Mouse (Mus musculus) lung, embryonic 15.5 days (tissue): ENCODE measurements around the gene Nop53. TPM values are rescaled to one million over a fixed set of nuclear protein-coding genes. Genes with fewer than 3 reads are reported as not detected.

Experiments
- ATAC-seq: fragments of 200-750 bp; cut with Nextera tagmentation; 2 replicates; pipeline ENCODE4 v1.8.0; 2017; ENCODE audit warnings: moderate number of reproducible peaks, borderline replicate concordance; ENCODE audit not compliant: low FRiP score, low TSS enrichment; ENCODE audit errors: extremely low read depth
- H3K27ac ChIP-seq: fragments of 300-500 bp; sonication (generic); 2 replicates; pipeline ENCODE4 v1.5.1; 2015; ENCODE audit warnings: moderate library complexity, mild to moderate bottlenecking, inconsistent platforms
- H3K27me3 ChIP-seq: fragments of 300-500 bp; sonication (generic); 2 replicates; pipeline ENCODE4 v1.6.1; 2015; ENCODE audit warnings: inconsistent platforms
- H3K36me3 ChIP-seq: fragments of 300-500 bp; sonication (generic); 2 replicates; pipeline ENCODE4 v1.6.1; 2015; ENCODE audit warnings: inconsistent platforms
- H3K4me1 ChIP-seq: fragments of 300-500 bp; sonication (generic); 2 replicates; pipeline ENCODE4 v1.6.1; 2015; ENCODE audit warnings: inconsistent platforms
- H3K4me2 ChIP-seq: fragments of 300-500 bp; sonication (generic); 2 replicates; pipeline ENCODE4 v1.6.1; 2015; ENCODE audit warnings: inconsistent platforms, mild to moderate bottlenecking, moderate library complexity
- H3K4me3 ChIP-seq: fragments of 300-500 bp; sonication (generic); 2 replicates; pipeline ENCODE4 v1.5.1; 2015; ENCODE audit warnings: mild to moderate bottlenecking, inconsistent platforms
- H3K9ac ChIP-seq: fragments of 300-500 bp; sonication (generic); 2 replicates; pipeline ENCODE4 v1.6.1; 2015; ENCODE audit warnings: inconsistent platforms
- H3K9me3 ChIP-seq: fragments of 300-500 bp; sonication (generic); 2 replicates; pipeline ENCODE4 v1.6.1; 2016; ENCODE audit warnings: inconsistent platforms
- WGBS: fragments of 180-500 bp; shearing (Covaris S2); methylation state at CpG from one replicate; pipeline ENCODE4 v1.1.7; 2015; 5-methylcytosine and 5-hydroxymethylcytosine counted together
- polyA plus RNA-seq: library from polyadenylated mRNA; unstranded; fragments of >200 nt; fragmentation: Nextera tagmentation; extraction: Ambion mirVana; gene quantifications from 2 replicates; pipeline ENCODE4 v1.2.1, GENCODE M21; 2015

Nop53 gene
- polyA plus RNA-seq, 1 experiment from 2014 or later, result 189 TPM

DNA sequence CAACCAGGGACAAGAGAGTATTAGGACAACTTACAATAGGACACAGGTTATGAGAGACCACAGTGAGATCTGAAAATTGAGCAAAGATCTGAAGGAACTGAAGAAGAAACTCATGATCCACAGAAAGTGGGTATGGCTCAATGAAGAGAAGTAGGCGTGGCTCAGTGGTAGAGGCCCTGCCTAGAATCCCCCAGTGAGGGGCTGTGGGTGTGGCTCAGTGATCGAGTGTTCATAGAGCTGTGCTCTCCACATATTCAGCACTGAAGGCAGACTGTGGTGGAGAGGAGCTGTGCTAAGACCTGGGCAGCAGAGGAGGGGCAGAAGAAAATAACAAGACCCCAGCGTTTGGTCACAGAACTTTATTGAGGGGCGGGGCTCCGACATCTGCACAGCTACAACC is 8.4 kb downstream of the Nop53 start:
- WGBS, result 77% methylated on average over 5 of the region's 5 CpGs
- Histone ChIP-seq H3K9ac (no peak overlapping the region), H3K27ac (no peak overlapping the region), H3K4me1 (no peaks in the 10 kb centered on the region), H3K4me2 (no peak overlapping the region), H3K27me3 (no peaks in the 10 kb centered on the region), H3K4me3 (no peak overlapping the region), H3K9me3 (no peaks in the 10 kb centered on the region), H3K36me3 (peaks cover 65% of the 10 kb centered on the region)
- ATAC-seq, result no peak

GRCm38 (mm10) chr7:15933437-15934359 is 12.2 kb downstream of the Nop53 start:
- no peaks in the 10 kb centered on the region for H3K9me3 ChIP-seq
- no peak overlapping the region for H3K4me3 ChIP-seq
- H3K27ac ChIP-seq, result peak overlapping the region; percentile 81
- H3K4me2 ChIP-seq, result no peak overlapping the region; the same call in 1 of the 2 replicates
- ATAC-seq, result 0 out of 2 replicates have a peak, but pooled peaks have one; percentile 51
- H3K4me1 ChIP-seq, result no peaks in the 10 kb centered on the region
- H3K27me3 ChIP-seq, result no peaks in the 10 kb centered on the region
- H3K9ac ChIP-seq, result no peak overlapping the region
- WGBS, result 37% methylated on average over 16 of the region's 16 CpGs
- peaks cover 27% of the 10 kb centered on the region for H3K36me3 ChIP-seq

DNA sequence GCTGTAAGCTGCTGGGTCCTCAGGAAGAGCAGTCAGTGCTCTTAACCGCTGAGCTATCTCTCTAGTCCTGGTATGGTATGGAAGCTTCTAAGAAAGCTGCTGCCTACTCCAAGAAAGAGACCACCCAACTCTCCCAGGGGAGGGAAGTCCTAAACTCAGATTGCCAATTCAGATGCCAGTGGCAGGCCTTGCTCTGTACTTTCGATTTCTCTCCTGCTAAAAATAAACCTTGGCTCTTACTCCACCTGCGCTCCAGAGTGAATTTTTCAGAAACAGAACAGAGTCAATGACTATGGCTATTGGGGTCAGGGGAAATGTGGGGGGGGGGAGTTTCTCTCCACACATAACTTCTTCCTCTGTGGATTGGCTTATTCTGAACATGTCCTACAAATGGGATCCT is 14.2 kb downstream of the Nop53 start:
- Histone ChIP-seq H3K4me3 (no peak overlapping the region), H3K27me3 (no peaks in the 10 kb centered on the region), H3K4me2 (no peak overlapping the region), H3K9ac (no peak overlapping the region), H3K4me1 (no peaks in the 10 kb centered on the region), H3K9me3 (no peaks in the 10 kb centered on the region), H3K36me3 (peaks cover 6% of the 10 kb centered on the region; the same call in 1 of the 2 replicates), H3K27ac (no peak overlapping the region)
- 71% methylated on average over 3 of the region's 3 CpGs for WGBS
- no peak for ATAC-seq

DNA sequence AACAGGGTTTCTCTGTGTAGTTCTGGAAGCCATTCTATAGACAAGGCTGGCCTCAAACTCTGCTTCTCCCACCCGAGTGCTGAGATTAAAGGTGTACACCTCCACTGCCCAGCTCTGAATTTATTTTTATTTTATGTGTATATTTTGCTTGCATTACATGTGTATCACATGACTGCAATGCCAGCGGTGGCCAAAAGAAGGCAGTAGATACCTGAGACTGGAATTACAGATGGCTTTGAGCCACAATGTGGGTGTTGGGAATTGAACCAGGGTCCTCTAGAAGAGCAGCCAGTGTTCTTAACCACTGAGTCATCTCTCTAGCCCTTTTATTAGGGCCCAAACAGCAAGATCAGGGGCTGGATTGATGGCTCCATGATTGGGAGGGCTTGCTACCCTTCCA is 15.3 kb downstream of the Nop53 start:
- Histone ChIP-seq H3K27ac (no peak overlapping the region), H3K4me1 (no peaks in the 10 kb centered on the region), H3K4me2 (no peak overlapping the region), H3K9me3 (no peaks in the 10 kb centered on the region), H3K9ac (no peak overlapping the region), H3K4me3 (no peak overlapping the region), H3K27me3 (no peaks in the 10 kb centered on the region), H3K36me3 (no peaks in the 10 kb centered on the region)
- ATAC-seq, result no peak
- WGBS, result 50% methylated on average over 2 of the region's 2 CpGs

- Histone ChIP-seq H3K36me3 (no peaks in the 10 kb centered on the region), H3K4me2 (no peak overlapping the region), H3K4me1 (no peaks in the 10 kb centered on the region), H3K9ac (no peak overlapping the region), H3K4me3 (no peak overlapping the region), H3K27ac (no peak overlapping the region), H3K9me3 (no peaks in the 10 kb centered on the region), H3K27me3 (no peaks in the 10 kb centered on the region)
- 22% methylated on average over 4 of the region's 4 CpGs for WGBS
- ATAC-seq, result peak; percentile 58; the same call in 1 of the 2 replicates
Observed at GRCm38 (mm10) chr7:15929910-15930309, 16.0 kb downstream of the Nop53 start.

DNA sequence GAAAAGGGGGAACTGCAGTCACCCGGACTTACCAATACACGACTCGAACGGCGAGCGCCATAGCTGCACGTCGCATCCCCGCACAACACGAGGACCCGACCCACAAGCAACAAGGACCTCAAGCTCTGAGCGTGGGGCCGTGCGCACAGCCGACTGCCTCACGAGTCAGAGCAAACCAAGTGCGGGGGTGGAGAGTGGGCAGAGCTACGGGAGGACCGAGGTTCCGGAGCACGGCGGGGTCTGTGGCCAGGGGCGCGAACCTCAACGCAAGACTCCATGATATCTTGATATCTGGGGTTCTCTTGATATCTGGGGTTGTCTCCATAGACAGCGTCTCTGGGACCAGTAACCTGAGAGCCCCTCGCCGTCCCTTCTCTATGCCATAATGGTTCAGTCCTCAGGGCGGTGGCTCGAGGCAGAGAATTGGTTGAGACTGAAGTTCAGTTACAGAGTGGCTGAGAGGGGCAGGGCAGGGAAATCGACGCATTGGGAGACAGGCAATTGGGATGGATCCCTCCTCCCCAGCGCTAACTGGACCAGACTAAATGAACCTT is 23.6 kb downstream of the Nop53 start, which contains the start of gene Selenow:
Gene Selenow (minus strand): TSS at position 183 of the 554 bp plus-strand sequence.
- Histone ChIP-seq H3K9me3 (no peaks in the 10 kb centered on the region), H3K4me2 (peak within 1 kb of the TSS; percentile 79), H3K9ac (peak within 1 kb of the TSS; percentile 71), H3K36me3 (peaks cover 25% of the 10 kb centered on the region), H3K4me3 (peak within 1 kb of the TSS; percentile 68), H3K27ac (peak within 1 kb of the TSS; percentile 58), H3K27me3 (no peaks in the 10 kb centered on the region), H3K4me1 (peaks cover 20% of the 10 kb centered on the region)
- ATAC-seq, result peak; percentile 96
- WGBS, result under 1% methylated on average over 33 of the region's 33 CpGs

DNA sequence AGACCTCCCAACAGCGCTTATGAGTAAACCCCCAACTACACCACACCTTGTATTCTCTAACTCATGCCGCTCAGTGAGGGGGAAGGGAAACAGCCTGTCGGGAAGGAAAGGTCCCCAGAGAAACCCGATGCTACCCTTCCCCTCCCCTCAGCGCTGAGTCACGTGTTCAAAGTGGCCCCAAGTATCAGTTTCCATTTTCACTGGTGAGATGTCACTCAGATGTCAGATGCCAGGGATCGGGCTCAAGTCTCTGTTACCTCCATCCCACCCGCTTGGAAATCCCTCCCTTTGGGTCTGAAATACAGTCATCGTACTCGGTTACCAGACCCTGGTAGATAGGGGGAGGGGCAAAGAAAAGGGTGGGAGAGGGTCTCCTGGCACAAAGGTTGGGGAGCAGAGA is 24.1 kb downstream of the Nop53 start:
- peak; percentile 41; the same call in 1 of the 2 replicates for ATAC-seq
- WGBS, result 1% methylated on average over 10 of the region's 10 CpGs
- H3K4me2 ChIP-seq, result peak overlapping the region; percentile 79
- no peaks in the 10 kb centered on the region for H3K27me3 ChIP-seq
- H3K36me3 ChIP-seq, result peaks cover 30% of the 10 kb centered on the region
- H3K9me3 ChIP-seq, result no peaks in the 10 kb centered on the region
- peak overlapping the region; percentile 68 for H3K4me3 ChIP-seq
- H3K9ac ChIP-seq, result peak overlapping the region; percentile 71
- peak overlapping the region; percentile 58 for H3K27ac ChIP-seq
- H3K4me1 ChIP-seq, result peaks cover 20% of the 10 kb centered on the region

- Histone ChIP-seq H3K9ac (no peak overlapping the region), H3K4me1 (peaks cover 20% of the 10 kb centered on the region), H3K27me3 (no peaks in the 10 kb centered on the region), H3K4me3 (peak overlapping the region; percentile 68), H3K27ac (no peak overlapping the region), H3K9me3 (no peaks in the 10 kb centered on the region), H3K4me2 (peak overlapping the region; percentile 79), H3K36me3 (peaks cover 35% of the 10 kb centered on the region)
- no peak for ATAC-seq
- WGBS, result 76% methylated on average over 6 of the region's 6 CpGs
Observed at GRCm38 (mm10) chr7:15920645-15921190, 25.2 kb downstream of the Nop53 start.

GRCm38 (mm10) chr7:15919947-15920346 is 25.9 kb downstream of the Nop53 start:
- ATAC-seq, result no peak
- no peaks in the 10 kb centered on the region for H3K9me3 ChIP-seq
- H3K9ac ChIP-seq, result no peak overlapping the region
- H3K27me3 ChIP-seq, result no peaks in the 10 kb centered on the region
- 0 out of 2 replicates have a peak overlapping the region, but pooled peaks have one; percentile 79 for H3K4me2 ChIP-seq
- H3K36me3 ChIP-seq, result peaks cover 35% of the 10 kb centered on the region
- no peak overlapping the region; the same call in 1 of the 2 replicates for H3K4me3 ChIP-seq
- no peak overlapping the region for H3K27ac ChIP-seq
- H3K4me1 ChIP-seq, result peaks cover 20% of the 10 kb centered on the region
- 93% methylated on average over 9 of the region's 9 CpGs for WGBS

GRCm38 (mm10) chr7:15918371-15918770 is 27.5 kb downstream of the Nop53 start:
- H3K36me3 ChIP-seq, result peaks cover 35% of the 10 kb centered on the region
- no peaks in the 10 kb centered on the region for H3K27me3 ChIP-seq
- H3K27ac ChIP-seq, result no peak overlapping the region
- no peak for ATAC-seq
- no peak overlapping the region for H3K9ac ChIP-seq
- H3K4me3 ChIP-seq, result no peak overlapping the region
- H3K4me2 ChIP-seq, result no peak overlapping the region
- H3K9me3 ChIP-seq, result no peaks in the 10 kb centered on the region
- H3K4me1 ChIP-seq, result peaks cover 20% of the 10 kb centered on the region

DNA sequence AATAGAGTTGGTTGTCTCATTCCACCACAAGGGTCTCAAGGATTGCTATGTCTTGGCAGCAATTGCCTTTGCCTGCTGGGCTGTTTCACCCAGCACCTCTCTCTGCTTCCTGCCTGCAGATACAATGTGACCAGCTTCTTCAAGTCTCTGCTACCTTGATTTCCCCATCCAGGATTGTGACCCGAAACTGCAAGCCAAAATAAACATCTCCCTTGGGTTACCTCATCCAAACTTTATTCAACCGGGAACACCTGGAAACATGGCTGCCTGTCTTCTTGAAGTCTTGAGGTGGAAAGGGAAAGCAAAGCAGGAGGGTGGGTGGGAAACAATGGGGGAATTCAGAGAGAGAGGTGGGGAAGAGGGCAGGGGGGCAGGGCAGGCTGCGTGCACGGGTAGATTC is 28.9 kb downstream of the Nop53 start:
- Histone ChIP-seq H3K27ac (no peak overlapping the region), H3K9me3 (no peaks in the 10 kb centered on the region), H3K4me3 (no peak overlapping the region), H3K27me3 (no peaks in the 10 kb centered on the region), H3K36me3 (peaks cover 35% of the 10 kb centered on the region), H3K4me2 (no peak overlapping the region), H3K4me1 (peaks cover 14% of the 10 kb centered on the region), H3K9ac (no peak overlapping the region)
- WGBS, result 72% methylated on average over 4 of the region's 4 CpGs
- ATAC-seq, result no peak
